Mouse (Mus musculus) testis, adult 2 months (tissue): ENCODE data around the gene Uqcrc2.

Source experiments
- CTCF ChIP-seq: fragments of 200-500 bp; IDR thresholded peaks from 2 replicates; pipeline ENCODE4 v1.5.1; 2012; ENCODE audit warnings: low read depth, mild to moderate bottlenecking, inconsistent platforms, low read length, moderate library complexity; ENCODE audit not compliant: control insufficient read depth, insufficient read depth, insufficient replicate concordance
- POLR2A ChIP-seq: fragments of 200-500 bp; IDR thresholded peaks from 2 replicates; pipeline ENCODE4 v1.6.1; 2012; ENCODE audit warnings: low read depth, mild to moderate bottlenecking, inconsistent platforms, low read length, moderate library complexity; ENCODE audit not compliant: control insufficient read depth

DNA sequence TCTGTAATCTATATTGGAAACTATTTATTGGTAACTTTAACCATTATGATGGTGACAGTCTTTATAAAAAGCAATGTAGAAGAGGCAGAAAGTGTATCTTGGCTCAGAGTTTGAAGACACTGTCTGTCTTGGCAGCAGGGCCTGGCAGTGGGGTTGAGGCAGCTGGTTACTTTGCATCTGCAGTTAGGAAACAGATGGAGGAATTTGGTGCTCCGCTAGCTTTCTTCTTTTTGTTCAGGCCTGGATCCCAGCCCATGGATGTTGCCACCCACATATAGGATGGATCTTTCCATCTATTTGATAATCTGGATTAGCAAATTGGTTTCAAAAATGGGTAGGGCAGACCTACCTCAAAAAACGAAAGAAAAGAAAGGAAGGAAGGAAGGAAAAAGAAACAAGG is 12.9 kb downstream of the Uqcrc2 start:
- no peak for TF ChIP-seq CTCF
- no peak for TF ChIP-seq POLR2A
